Mouse (Mus musculus) forebrain, embryonic 16.5 days (tissue): ENCODE measurements around the gene 4921539E11Rik. TPM values are rescaled to one million over a fixed set of nuclear protein-coding genes. Genes with fewer than 3 reads are reported as not detected.

Source experiments
- ATAC-seq: fragments of 200-750 bp; cut with Nextera tagmentation; 2 replicates; pipeline ENCODE4 v1.8.0; 2017; ENCODE audit warnings: mild to moderate bottlenecking, moderate library complexity
- H3K27ac ChIP-seq: fragments of 300-500 bp; sonication (generic); 2 replicates; pipeline ENCODE4 v1.5.1; 2014; ENCODE audit warnings: low read length, control low read depth
- H3K27me3 ChIP-seq: fragments of 300-500 bp; sonication (generic); replicated peaks from 2 replicates; pipeline ENCODE4 v1.6.1; 2014; ENCODE audit warnings: low read length; ENCODE audit not compliant: control insufficient read depth, insufficient read depth
- H3K36me3 ChIP-seq: fragments of 300-500 bp; sonication (generic); 2 replicates; pipeline ENCODE4 v1.6.1; 2014; ENCODE audit not compliant: control insufficient read depth, insufficient read depth
- H3K4me1 ChIP-seq: fragments of 300-500 bp; sonication (generic); replicated peaks from 2 replicates; pipeline ENCODE4 v1.6.1; 2014; ENCODE audit warnings: low read length; ENCODE audit not compliant: control insufficient read depth, insufficient read depth
- H3K4me2 ChIP-seq: fragments of 300-500 bp; sonication (generic); 2 replicates; pipeline ENCODE4 v1.6.1; 2014; ENCODE audit warnings: mild to moderate bottlenecking, low read length, control low read depth
- H3K4me3 ChIP-seq: fragments of 300-500 bp; sonication (generic); replicated peaks from 2 replicates; pipeline ENCODE4 v1.5.1; 2014; ENCODE audit warnings: mild to moderate bottlenecking, low read length, control low read depth
- H3K9ac ChIP-seq: fragments of 300-500 bp; sonication (generic); replicated peaks from 2 replicates; pipeline ENCODE4 v1.6.1; 2014; ENCODE audit warnings: low read depth, low read length, control low read depth
- H3K9me3 ChIP-seq: fragments of 300-500 bp; sonication (generic); 2 replicates; pipeline ENCODE4 v1.6.1; 2016; ENCODE audit warnings: low read length; ENCODE audit not compliant: control insufficient read depth
- WGBS: fragments of 180-500 bp; shearing (Covaris S2); extraction: QIAGEN DNeasy Blood & Tissue Kit; methylation state at CpG from one replicate; pipeline ENCODE4 v1.1.7; 2014; 5-methylcytosine and 5-hydroxymethylcytosine counted together
- polyA plus RNA-seq: library from polyadenylated mRNA; unstranded; fragments of >200 nt; fragmentation: Nextera tagmentation; extraction: Ambion mirVana; gene quantifications from 2 replicates; pipeline ENCODE4 v1.2.1, GENCODE M21; 2015

Gene 4921539E11Rik
- polyA plus RNA-seq, 1 experiment from 2014 or later: not detected

DNA sequence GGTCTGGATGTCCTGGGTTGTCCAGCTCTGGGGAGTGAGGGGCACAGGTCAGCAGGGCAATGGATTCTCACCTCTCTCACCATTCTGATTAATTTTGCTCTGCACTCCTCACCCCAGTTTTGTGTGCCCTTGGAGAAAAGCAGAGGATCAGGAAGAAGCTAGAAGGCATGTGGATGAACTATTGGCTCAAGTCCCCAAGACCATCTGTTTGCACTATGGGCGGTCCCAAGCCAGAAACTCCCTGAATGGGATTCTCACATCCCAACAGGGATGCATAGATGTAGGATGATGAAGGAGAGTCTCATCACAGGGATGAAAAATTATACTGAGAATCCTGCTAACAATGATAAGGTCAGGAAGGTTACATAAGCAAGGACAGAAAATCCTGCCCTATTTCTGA lies 13.2 kb upstream of the 4921539E11Rik start:
- ATAC-seq: no peak
- Histone ChIP-seq H3K27ac (no peak overlapping the region), H3K9ac (no peak overlapping the region), H3K4me1 (no peaks in the 10 kb centered on the region), H3K27me3 (no peaks in the 10 kb centered on the region), H3K4me2 (no peak overlapping the region), H3K4me3 (no peak overlapping the region), H3K9me3 (no peaks in the 10 kb centered on the region), H3K36me3 (no peaks in the 10 kb centered on the region)
- WGBS: 94% methylated on average over 1 of the region's 1 CpGs

DNA sequence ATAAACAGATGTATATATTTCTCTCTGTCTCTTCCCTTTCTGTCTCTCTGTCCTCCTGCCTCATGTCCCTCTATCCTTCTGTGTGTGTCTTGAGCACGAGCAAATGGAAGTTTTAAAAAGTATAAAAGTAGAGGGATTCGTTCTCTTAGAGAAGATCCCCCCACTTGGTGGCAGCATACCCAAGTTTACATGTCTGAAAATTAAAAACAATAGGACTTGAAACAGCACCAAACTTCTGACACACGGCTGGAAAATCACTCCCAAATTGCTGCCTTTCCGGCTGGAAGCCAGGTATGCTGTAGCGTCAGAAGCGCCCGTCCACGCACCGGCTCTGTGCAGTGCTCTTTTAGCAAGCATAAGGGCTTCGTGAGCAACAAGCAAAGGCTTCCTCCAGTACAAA lies 8.7 kb upstream of the 4921539E11Rik start:
- no peak for ATAC-seq
- no peaks in the 10 kb centered on the region for H3K36me3 ChIP-seq
- no peaks in the 10 kb centered on the region for H3K4me1 ChIP-seq
- H3K4me2 ChIP-seq: no peak overlapping the region
- 65% methylated on average over 10 of the region's 10 CpGs for WGBS
- H3K27me3 ChIP-seq: no peaks in the 10 kb centered on the region
- no peak overlapping the region for H3K27ac ChIP-seq
- H3K9me3 ChIP-seq: no peaks in the 10 kb centered on the region
- H3K4me3 ChIP-seq: no peak overlapping the region
- no peak overlapping the region for H3K9ac ChIP-seq

DNA sequence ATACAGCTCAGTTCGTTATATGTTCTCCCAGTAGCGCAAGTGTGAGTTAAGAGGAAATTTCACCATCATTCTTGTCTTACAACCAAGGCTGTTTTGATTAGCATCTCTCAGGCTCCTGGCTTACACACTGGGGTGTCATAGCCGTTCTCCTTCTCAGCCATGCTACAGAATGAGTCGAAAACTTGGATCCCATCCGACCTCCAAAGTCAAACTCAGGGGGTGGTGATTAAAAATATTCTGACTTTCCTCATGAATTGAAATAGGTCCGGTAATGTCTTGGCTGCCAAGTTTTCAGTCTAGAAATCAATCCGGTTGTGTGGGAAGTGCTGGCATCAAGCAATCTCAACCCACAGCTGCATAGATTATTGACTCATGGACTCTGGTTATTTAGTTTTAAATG lies 2.3 kb downstream of the 4921539E11Rik start:
- no peak overlapping the region for H3K27ac ChIP-seq
- no peaks in the 10 kb centered on the region for H3K9me3 ChIP-seq
- no peak for ATAC-seq
- H3K4me3 ChIP-seq: no peak overlapping the region
- H3K4me1 ChIP-seq: no peaks in the 10 kb centered on the region
- H3K4me2 ChIP-seq: no peak overlapping the region
- no peak overlapping the region for H3K9ac ChIP-seq
- no peaks in the 10 kb centered on the region for H3K36me3 ChIP-seq
- WGBS: 80% methylated on average over 7 of the region's 7 CpGs
- no peaks in the 10 kb centered on the region for H3K27me3 ChIP-seq

DNA sequence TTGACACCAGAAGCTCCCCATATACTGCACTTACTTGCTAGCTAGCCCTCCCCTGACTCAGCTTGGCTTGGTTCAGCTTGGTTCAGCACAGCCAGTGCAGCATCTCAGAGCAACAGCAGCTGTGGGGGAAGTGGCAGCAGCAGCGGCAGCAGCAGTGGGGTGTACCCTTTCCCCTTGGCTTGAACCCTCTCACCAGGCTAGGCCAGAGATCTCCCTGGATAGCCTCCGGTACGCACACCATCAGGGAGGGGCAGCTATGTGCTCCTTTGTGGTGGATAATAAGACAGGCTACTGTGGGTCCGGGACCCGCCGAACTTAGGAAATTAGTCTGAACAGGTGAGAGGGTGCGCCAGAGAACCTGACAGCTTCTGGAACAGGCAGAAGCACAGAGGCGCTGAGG lies 17.6 kb downstream of the 4921539E11Rik start:
- H3K9ac ChIP-seq: no peak overlapping the region
- no peak overlapping the region for H3K27ac ChIP-seq
- H3K4me1 ChIP-seq: no peaks in the 10 kb centered on the region
- H3K27me3 ChIP-seq: no peaks in the 10 kb centered on the region
- WGBS: 84% methylated on average over 6 of the region's 8 CpGs
- ATAC-seq: no peak
- no peak overlapping the region for H3K4me3 ChIP-seq
- no peaks in the 10 kb centered on the region for H3K9me3 ChIP-seq
- H3K4me2 ChIP-seq: no peak overlapping the region
- H3K36me3 ChIP-seq: no peaks in the 10 kb centered on the region

DNA sequence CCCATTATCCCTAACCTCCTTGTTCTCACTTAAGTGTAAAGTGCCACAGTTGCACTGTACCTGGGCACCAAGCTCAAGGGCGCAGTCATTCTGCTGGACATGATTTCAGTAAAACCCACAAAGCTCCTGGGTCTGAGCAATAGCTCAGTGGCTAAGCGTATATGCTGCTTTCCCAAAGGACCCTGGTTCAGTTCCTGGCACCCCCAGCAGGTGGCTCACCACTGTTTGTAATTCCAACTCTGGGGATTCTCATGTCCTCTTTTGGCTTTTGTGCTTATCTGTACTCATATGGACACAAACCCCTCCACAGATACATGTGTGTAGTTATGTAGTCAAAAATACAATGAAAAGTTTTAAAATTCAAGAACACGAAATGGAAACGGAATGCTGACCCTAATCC lies 21.3 kb downstream of the 4921539E11Rik start:
- Histone ChIP-seq H3K27me3 (no peaks in the 10 kb centered on the region), H3K36me3 (no peaks in the 10 kb centered on the region), H3K4me2 (no peak overlapping the region), H3K9me3 (no peaks in the 10 kb centered on the region), H3K27ac (no peak overlapping the region), H3K9ac (no peak overlapping the region), H3K4me1 (no peaks in the 10 kb centered on the region), H3K4me3 (no peak overlapping the region)
- 90% methylated on average over 4 of the region's 4 CpGs for WGBS
- no peak for ATAC-seq

DNA sequence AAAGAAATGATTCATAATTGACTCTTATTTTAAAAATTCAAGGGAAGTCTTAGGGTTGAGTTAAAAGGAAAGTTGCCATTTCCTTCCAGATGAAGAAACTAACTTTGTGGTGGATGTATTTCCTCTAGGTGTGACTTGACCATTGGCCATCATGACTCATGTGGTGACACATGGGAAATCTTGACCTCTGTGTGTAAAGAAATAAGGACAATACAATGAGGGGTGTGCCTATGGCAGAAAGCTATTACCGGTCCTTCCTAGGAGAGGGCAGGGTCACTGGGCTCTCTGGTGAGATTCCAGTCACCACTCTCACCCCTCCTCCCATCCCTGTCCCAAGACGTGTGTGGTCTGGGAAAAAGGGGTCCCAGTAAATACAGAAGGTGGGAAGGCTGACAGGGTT lies 25.5 kb downstream of the 4921539E11Rik start:
- 64% methylated on average over 2 of the region's 2 CpGs for WGBS
- H3K27me3 ChIP-seq: no peaks in the 10 kb centered on the region
- no peaks in the 10 kb centered on the region for H3K4me1 ChIP-seq
- H3K9me3 ChIP-seq: no peaks in the 10 kb centered on the region
- ATAC-seq: no peak
- H3K4me2 ChIP-seq: no peak overlapping the region
- no peak overlapping the region for H3K27ac ChIP-seq
- H3K4me3 ChIP-seq: no peak overlapping the region
- H3K9ac ChIP-seq: no peak overlapping the region
- no peaks in the 10 kb centered on the region for H3K36me3 ChIP-seq

DNA sequence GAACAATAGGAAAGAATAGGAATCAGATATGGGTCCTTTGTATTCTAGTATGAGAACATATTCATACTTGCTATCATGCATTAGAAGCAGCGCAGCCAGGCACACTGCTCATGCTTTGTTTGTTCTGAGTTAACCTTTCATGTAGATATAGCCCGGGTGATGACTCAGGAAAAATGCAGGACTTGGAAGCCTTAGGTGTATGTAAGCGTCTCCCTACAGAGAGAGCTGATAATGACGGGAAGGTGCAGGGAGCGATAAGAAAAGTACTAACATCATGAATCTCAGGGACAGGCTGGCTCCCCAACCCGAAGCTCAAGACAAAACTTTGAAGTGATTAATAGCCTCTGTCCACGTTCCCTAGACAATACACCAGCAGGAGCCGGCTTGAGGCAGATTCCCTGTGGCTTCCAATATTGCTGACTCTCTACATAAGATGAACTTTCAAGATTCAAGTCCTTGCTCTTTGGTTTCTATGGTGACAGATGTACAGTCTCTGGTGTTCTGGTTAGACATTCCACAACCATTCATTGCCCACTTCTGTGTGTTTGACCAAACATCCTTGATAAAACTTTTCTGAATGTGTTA lies 26.8 kb downstream of the 4921539E11Rik start:
- no peak overlapping the region for H3K9ac ChIP-seq
- H3K9me3 ChIP-seq: no peaks in the 10 kb centered on the region
- H3K27me3 ChIP-seq: no peaks in the 10 kb centered on the region
- H3K4me2 ChIP-seq: no peak overlapping the region
- no peaks in the 10 kb centered on the region for H3K36me3 ChIP-seq
- H3K27ac ChIP-seq: no peak overlapping the region
- WGBS: 42% methylated on average over 8 of the region's 8 CpGs
- no peak for ATAC-seq
- no peaks in the 10 kb centered on the region for H3K4me1 ChIP-seq
- H3K4me3 ChIP-seq: no peak overlapping the region

DNA sequence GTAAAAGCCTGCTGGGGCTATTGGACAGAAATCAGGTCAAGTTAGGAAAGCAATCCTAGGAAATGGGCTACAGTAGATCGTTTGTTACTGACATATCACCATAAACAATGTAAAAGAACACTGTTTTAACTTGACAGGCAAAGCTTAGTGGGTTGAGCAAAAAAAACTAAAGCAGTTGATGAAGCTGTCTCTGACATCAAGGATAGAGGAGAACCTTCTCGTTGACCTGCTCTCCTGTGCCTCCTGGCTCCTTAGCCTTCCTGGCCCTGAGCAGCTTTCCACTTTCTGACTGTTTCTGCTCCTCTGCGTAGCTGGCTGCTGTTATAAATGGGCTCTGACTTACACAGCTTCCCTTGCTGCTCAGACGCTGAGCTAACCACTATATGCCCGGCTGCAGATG lies 27.3 kb downstream of the 4921539E11Rik start:
- 76% methylated on average over 5 of the region's 5 CpGs for WGBS
- Histone ChIP-seq H3K27me3 (no peaks in the 10 kb centered on the region), H3K4me1 (no peaks in the 10 kb centered on the region), H3K4me2 (no peak overlapping the region), H3K9me3 (no peaks in the 10 kb centered on the region), H3K27ac (no peak overlapping the region), H3K9ac (no peak overlapping the region), H3K4me3 (no peak overlapping the region), H3K36me3 (no peaks in the 10 kb centered on the region)
- ATAC-seq: no peak

DNA sequence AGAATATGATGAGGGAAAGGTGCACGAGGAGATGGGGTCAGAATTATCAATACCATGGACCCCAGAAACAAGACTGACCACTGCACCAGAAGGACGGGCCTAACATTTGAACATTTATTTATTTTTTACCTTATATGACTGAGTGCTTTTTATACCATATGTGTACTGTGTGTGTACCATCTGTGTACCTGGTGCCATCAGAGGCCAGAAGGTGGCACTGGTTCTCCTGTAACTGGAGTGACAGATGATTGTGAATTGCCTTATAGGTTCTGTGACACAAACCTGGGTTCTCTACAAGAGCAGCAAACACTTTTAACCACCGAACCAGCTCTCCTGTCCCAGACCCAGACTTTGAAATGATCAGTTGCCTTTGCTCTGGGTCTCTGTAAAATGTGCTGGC lies 31.8 kb downstream of the 4921539E11Rik start:
- no peaks in the 10 kb centered on the region for H3K27me3 ChIP-seq
- WGBS: 87% methylated on average over 3 of the region's 3 CpGs
- H3K4me3 ChIP-seq: no peak overlapping the region
- H3K9ac ChIP-seq: no peak overlapping the region
- H3K4me2 ChIP-seq: no peak overlapping the region
- no peaks in the 10 kb centered on the region for H3K4me1 ChIP-seq
- H3K9me3 ChIP-seq: no peaks in the 10 kb centered on the region
- no peak for ATAC-seq
- no peak overlapping the region for H3K27ac ChIP-seq
- H3K36me3 ChIP-seq: no peaks in the 10 kb centered on the region

DNA sequence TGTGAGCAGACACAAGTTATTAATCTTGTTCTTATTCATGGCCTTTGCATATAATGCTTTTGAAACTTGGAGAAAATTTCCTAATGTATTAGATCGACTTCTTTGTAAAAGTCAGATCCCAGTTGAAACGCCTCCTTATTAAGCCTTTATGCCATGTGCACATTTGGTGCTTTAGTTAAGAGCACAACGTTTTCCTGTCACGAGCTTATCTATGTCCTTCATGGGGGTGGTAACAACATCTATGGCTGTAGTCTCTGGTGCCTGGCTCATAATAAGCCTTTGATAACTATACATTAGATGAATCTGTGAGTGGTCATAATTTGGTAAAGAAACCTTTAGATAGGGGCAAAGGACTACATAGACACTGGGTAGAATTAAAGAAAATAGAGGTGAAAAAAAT lies 36.8 kb downstream of the 4921539E11Rik start:
- ATAC-seq: no peak
- no peaks in the 10 kb centered on the region for H3K36me3 ChIP-seq
- no peak overlapping the region for H3K27ac ChIP-seq
- no peaks in the 10 kb centered on the region for H3K4me1 ChIP-seq
- no peaks in the 10 kb centered on the region for H3K27me3 ChIP-seq
- H3K9me3 ChIP-seq: no peaks in the 10 kb centered on the region
- no peak overlapping the region for H3K9ac ChIP-seq
- no peak overlapping the region for H3K4me3 ChIP-seq
- H3K4me2 ChIP-seq: no peak overlapping the region
- WGBS: 86% methylated on average over 4 of the region's 4 CpGs
